Mouse (Mus musculus) intestine, embryonic 14.5 days (tissue): ENCODE measurements at regions not wholly inside any gene's neighbourhood (a gene's known extent, or its start where the extent isn't known, plus 50 kb on each side); places are given as distances from the start of the nearest gene placed in this dataset.

Experiments used
- ATAC-seq: fragments of 200-750 bp; cut with Nextera tagmentation; replicated peaks from 2 replicates; pipeline ENCODE4 v1.8.0; 2017; ENCODE audit warnings: low read depth, moderate number of reproducible peaks, moderate TSS enrichment, moderate library complexity; ENCODE audit not compliant: low FRiP score, low TSS enrichment
- DNase-seq: peaks from one replicate; pipeline ENCODE4 v3.0.0-alpha.2; 2018; ENCODE audit warnings: low spot score
- H3K27ac ChIP-seq: fragments of 300-500 bp; sonication (generic); 2 replicates; pipeline ENCODE4 v1.5.1; 2014; ENCODE audit warnings: low read depth, mild to moderate bottlenecking, control low read depth
- H3K27me3 ChIP-seq: fragments of 300-500 bp; sonication (generic); replicated peaks from 2 replicates; pipeline ENCODE4 v1.6.1; 2014; ENCODE audit warnings: low read length, control low read depth; ENCODE audit not compliant: control insufficient read depth, insufficient read depth
- H3K36me3 ChIP-seq: fragments of 300-500 bp; sonication (generic); 2 replicates; pipeline ENCODE4 v1.6.1; 2014; ENCODE audit warnings: low read length, control low read depth; ENCODE audit not compliant: control insufficient read depth, insufficient read depth
- H3K4me1 ChIP-seq: fragments of 300-500 bp; sonication (generic); replicated peaks from 2 replicates; pipeline ENCODE4 v1.6.1; 2014; ENCODE audit warnings: low read length, control low read depth, mixed read lengths; ENCODE audit not compliant: control insufficient read depth, insufficient read depth
- H3K4me2 ChIP-seq: fragments of 300-500 bp; sonication (generic); 2 replicates; pipeline ENCODE4 v1.6.1; 2014; ENCODE audit warnings: low read length
- H3K4me3 ChIP-seq: fragments of 300-500 bp; sonication (generic); 2 replicates; pipeline ENCODE4 v1.5.1; 2014; ENCODE audit warnings: low read depth, low read length, control low read depth, mixed read lengths
- H3K9ac ChIP-seq: fragments of 300-500 bp; sonication (generic); 2 replicates; pipeline ENCODE4 v1.6.1; 2014; ENCODE audit warnings: mild to moderate bottlenecking, low read length
- H3K9me3 ChIP-seq: fragments of 300-500 bp; sonication (generic); 2 replicates; pipeline ENCODE4 v1.6.1; 2016; ENCODE audit warnings: low read length, control low read depth; ENCODE audit not compliant: control insufficient read depth
- WGBS: fragments of 180-500 bp; shearing (Covaris S2); extraction: QIAGEN DNeasy Blood & Tissue Kit; methylation state at CpG from one replicate; pipeline ENCODE4 v1.1.7; 2014; 5-methylcytosine and 5-hydroxymethylcytosine counted together

- H3K4me3 ChIP-seq: no peak overlapping the region
- no peak overlapping the region for H3K9ac ChIP-seq
- 84% methylated on average over 8 of the region's 8 CpGs for WGBS
- no peak overlapping the region for H3K27ac ChIP-seq
- ATAC-seq (no peak), DNase-seq (no peak)
- H3K36me3 ChIP-seq: no peaks in the 10 kb centered on the region
- no peaks in the 10 kb centered on the region for H3K27me3 ChIP-seq
- no peaks in the 10 kb centered on the region for H3K9me3 ChIP-seq
- H3K4me2 ChIP-seq: no peak overlapping the region
- H3K4me1 ChIP-seq: no peaks in the 10 kb centered on the region
These were observed 1617.2 kb upstream of the Gulo start for GRCm38 (mm10) chr14:67626181-67626580.

- H3K27me3 ChIP-seq: no peaks in the 10 kb centered on the region
- no peaks in the 10 kb centered on the region for H3K36me3 ChIP-seq
- no peak overlapping the region for H3K9ac ChIP-seq
- H3K4me2 ChIP-seq: no peak overlapping the region
- H3K9me3 ChIP-seq: no peaks in the 10 kb centered on the region
- no peak for ATAC-seq
- H3K4me1 ChIP-seq: no peaks in the 10 kb centered on the region
- WGBS: 71% methylated on average over 4 of the region's 4 CpGs
- no peak overlapping the region for H3K4me3 ChIP-seq
- no peak overlapping the region for H3K27ac ChIP-seq
- no peak for DNase-seq
These were observed 1615.0 kb upstream of the Gulo start for GRCm38 (mm10) chr14:67623841-67624480.

- ATAC-seq (no peak), DNase-seq (no peak)
- no peak overlapping the region for H3K9ac ChIP-seq
- H3K4me2 ChIP-seq: no peak overlapping the region
- H3K4me1 ChIP-seq: no peaks in the 10 kb centered on the region
- 77% methylated on average over 6 of the region's 6 CpGs for WGBS
- no peaks in the 10 kb centered on the region for H3K36me3 ChIP-seq
- no peak overlapping the region for H3K4me3 ChIP-seq
- no peaks in the 10 kb centered on the region for H3K27me3 ChIP-seq
- no peaks in the 10 kb centered on the region for H3K9me3 ChIP-seq
- H3K27ac ChIP-seq: no peak overlapping the region
These were observed 1613.9 kb upstream of the Gulo start for GRCm38 (mm10) chr14:67622911-67623310.

GRCm38 (mm10) chr14:67621486-67621885 is 1612.5 kb upstream of the Gulo start:
- H3K36me3 ChIP-seq: no peaks in the 10 kb centered on the region
- no peak overlapping the region for H3K4me2 ChIP-seq
- no peak for ATAC-seq
- no peak for DNase-seq
- no peak overlapping the region for H3K9ac ChIP-seq
- H3K27me3 ChIP-seq: no peaks in the 10 kb centered on the region
- no peaks in the 10 kb centered on the region for H3K4me1 ChIP-seq
- H3K4me3 ChIP-seq: no peak overlapping the region
- 56% methylated on average over 2 of the region's 2 CpGs for WGBS
- no peak overlapping the region for H3K27ac ChIP-seq
- H3K9me3 ChIP-seq: no peaks in the 10 kb centered on the region

- no peaks in the 10 kb centered on the region for H3K27me3 ChIP-seq
- no peak overlapping the region for H3K4me3 ChIP-seq
- no peak overlapping the region for H3K9ac ChIP-seq
- no peak for ATAC-seq
- 37% methylated on average over 4 of the region's 4 CpGs for WGBS
- no peak overlapping the region for H3K4me2 ChIP-seq
- DNase-seq: peak; percentile 69
- H3K36me3 ChIP-seq: no peaks in the 10 kb centered on the region
- no peaks in the 10 kb centered on the region for H3K9me3 ChIP-seq
- no peak overlapping the region for H3K27ac ChIP-seq
- H3K4me1 ChIP-seq: no peaks in the 10 kb centered on the region
These were observed 1612.0 kb upstream of the Gulo start for GRCm38 (mm10) chr14:67620854-67621476.

GRCm38 (mm10) chr14:67619571-67619970 is 1610.6 kb upstream of the Gulo start:
- Histone ChIP-seq H3K4me1 (no peaks in the 10 kb centered on the region), H3K4me2 (no peak overlapping the region), H3K9me3 (no peaks in the 10 kb centered on the region), H3K36me3 (no peaks in the 10 kb centered on the region), H3K9ac (no peak overlapping the region), H3K27ac (no peak overlapping the region), H3K4me3 (no peak overlapping the region), H3K27me3 (no peaks in the 10 kb centered on the region)
- 76% methylated on average over 4 of the region's 4 CpGs for WGBS
- DNase-seq (no peak), ATAC-seq (no peak)

GRCm38 (mm10) chr14:67614369-67614768 is 1605.4 kb upstream of the Gulo start:
- no peak overlapping the region for H3K4me3 ChIP-seq
- H3K9me3 ChIP-seq: no peaks in the 10 kb centered on the region
- peaks cover 5% of the 10 kb centered on the region; the same call in 1 of the 2 replicates for H3K27me3 ChIP-seq
- WGBS: 58% methylated on average over 11 of the region's 11 CpGs
- no peak overlapping the region for H3K27ac ChIP-seq
- DNase-seq: no peak
- H3K36me3 ChIP-seq: no peaks in the 10 kb centered on the region
- ATAC-seq: no peak
- H3K4me1 ChIP-seq: peaks cover 14% of the 10 kb centered on the region; the same call in 1 of the 2 replicates
- no peak overlapping the region for H3K9ac ChIP-seq
- H3K4me2 ChIP-seq: no peak overlapping the region

GRCm38 (mm10) chr14:67613691-67614090 is 1604.7 kb upstream of the Gulo start:
- peaks cover 17% of the 10 kb centered on the region; the same call in 1 of the 2 replicates for H3K4me1 ChIP-seq
- no peak overlapping the region for H3K27ac ChIP-seq
- 0 out of 2 replicates have a peak overlapping the region, but pooled peaks have one; percentile 16 for H3K4me3 ChIP-seq
- H3K4me2 ChIP-seq: peak overlapping the region; percentile 49
- H3K27me3 ChIP-seq: peaks cover 7% of the 10 kb centered on the region; the same call in 1 of the 2 replicates
- no peak for DNase-seq
- no peaks in the 10 kb centered on the region for H3K36me3 ChIP-seq
- no peak for ATAC-seq
- no peaks in the 10 kb centered on the region for H3K9me3 ChIP-seq
- WGBS: 43% methylated on average over 13 of the region's 13 CpGs
- H3K9ac ChIP-seq: no peak overlapping the region

- ATAC-seq (no peak), DNase-seq (no peak)
- H3K9ac ChIP-seq: no peak overlapping the region
- H3K9me3 ChIP-seq: no peaks in the 10 kb centered on the region
- H3K36me3 ChIP-seq: no peaks in the 10 kb centered on the region
- H3K4me2 ChIP-seq: peak overlapping the region; percentile 49
- peak overlapping the region; percentile 16; the same call in 1 of the 2 replicates for H3K4me3 ChIP-seq
- H3K27ac ChIP-seq: no peak overlapping the region
- H3K27me3 ChIP-seq: peaks cover 7% of the 10 kb centered on the region; the same call in 1 of the 2 replicates
- H3K4me1 ChIP-seq: peaks cover 20% of the 10 kb centered on the region; the same call in 1 of the 2 replicates
- 20% methylated on average over 14 of the region's 14 CpGs for WGBS
These were observed 1604.2 kb upstream of the Gulo start for GRCm38 (mm10) chr14:67613221-67613620.
